Mouse (Mus musculus) R1 (cell line): ENCODE data around the gene Akr1c21.

Source experiments
- DNase-seq: peaks from one replicate; pipeline ENCODE4 v3.0.0-alpha.2; 2018; ENCODE audit warnings: low read depth, low spot score

The Akr1c21 gene

GRCm38 (mm10) chr13:4573871-4574270 is at the start of gene Akr1c21:
Gene Akr1c21 (plus strand): TSS chr13:4574075.
- DNase-seq, result no peak

GRCm38 (mm10) chr13:4559143-4559542 is 14.7 kb upstream of the Akr1c21 start:
- peak; percentile 90 for DNase-seq

DNA sequence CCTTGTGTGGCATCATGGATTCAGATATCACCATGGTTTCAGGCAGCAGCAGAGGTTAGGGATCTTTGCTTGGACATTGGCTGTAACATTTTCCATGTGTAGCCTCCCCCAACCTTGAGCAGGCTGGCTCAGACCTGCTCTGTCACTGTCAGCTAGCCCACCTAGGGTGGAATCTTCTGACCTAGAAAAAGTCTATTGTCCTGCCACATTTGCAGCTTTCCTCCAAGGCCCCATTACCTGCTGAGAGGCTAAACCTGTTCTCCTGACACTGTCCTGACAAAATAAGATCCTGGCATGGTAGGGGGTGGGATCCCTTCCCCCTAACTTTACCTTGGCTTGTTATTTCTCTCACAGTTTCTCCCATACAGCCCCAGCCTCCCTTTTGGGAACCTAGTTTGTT is 13.4 kb upstream of the Akr1c21 start:
- peak; percentile 92 for DNase-seq

GRCm38 (mm10) chr13:4565996-4566395 is 7.9 kb upstream of the Akr1c21 start:
- DNase-seq, result peak; percentile 71

DNA sequence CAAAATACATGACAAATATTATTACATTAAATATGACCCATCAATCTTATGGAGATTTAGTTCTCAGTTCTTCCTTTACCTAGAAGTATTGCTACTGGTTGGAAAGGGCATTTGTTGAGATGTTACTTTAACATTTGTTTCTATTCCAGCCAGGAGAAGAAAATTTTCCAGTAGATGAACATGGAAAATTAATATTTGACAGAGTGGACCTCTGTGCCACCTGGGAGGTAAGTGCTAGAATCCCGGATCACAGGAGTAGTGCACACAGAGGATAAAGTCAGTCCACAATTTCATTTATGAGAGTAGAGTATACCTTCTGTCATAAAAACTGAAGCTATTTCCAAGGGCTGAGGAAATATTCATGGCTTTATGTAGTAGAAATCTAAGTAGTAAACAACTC is 3.0 kb downstream of the Akr1c21 start:
- DNase-seq, result no peak

GRCm38 (mm10) chr13:4603431-4603830 is 29.6 kb downstream of the Akr1c21 start:
- DNase-seq, result peak; percentile 31

DNA sequence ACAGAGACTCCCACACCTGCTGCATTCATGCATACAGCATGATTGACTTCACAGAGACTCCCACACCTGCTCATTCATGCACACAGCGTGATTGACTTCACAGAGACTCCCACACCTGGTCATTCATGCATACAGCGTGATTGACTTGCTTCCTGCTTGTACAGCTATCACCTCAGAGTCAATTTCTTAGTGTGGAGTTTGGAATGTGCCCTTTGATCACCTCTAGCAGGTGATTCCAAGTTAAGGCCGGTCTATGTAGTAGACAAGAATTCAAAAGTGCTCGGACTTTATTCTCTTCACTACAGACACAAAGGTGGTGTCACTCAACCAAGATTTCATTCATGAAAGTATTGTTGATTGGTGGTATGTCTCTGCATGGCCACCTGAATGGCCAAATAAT is 32.9 kb downstream of the Akr1c21 start:
- peak; percentile 7 for DNase-seq

GRCm38 (mm10) chr13:4608530-4608929 is 34.7 kb downstream of the Akr1c21 start:
- DNase-seq, result no peak

DNA sequence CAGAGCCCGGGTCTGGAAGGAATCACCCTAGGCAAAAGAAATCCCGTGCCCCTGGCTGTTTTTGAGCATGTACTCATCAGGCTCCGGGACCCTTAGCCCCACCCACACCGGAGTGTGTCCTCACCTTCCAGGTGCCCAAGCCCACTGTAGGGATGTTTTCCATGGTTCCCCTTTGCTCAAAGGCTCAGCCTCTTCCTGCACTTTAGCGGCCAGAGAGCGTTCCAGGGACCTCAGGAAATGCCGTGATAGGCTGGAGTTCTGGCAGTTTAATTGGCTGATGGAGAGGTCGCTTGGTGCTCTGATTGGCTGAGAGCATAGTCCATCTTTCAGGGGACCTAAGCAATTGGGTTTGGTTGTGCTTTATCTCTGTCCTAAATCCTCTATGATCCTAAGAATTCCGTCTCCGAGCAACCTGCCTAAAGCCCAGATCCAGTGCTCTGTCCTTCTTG is 35.1 kb downstream of the Akr1c21 start, which contains the start of gene Akr1e1:
Gene Akr1e1, minus strand, starts transcription at position 214 of the 449 bp plus-strand sequence.
- peak; percentile 98 for DNase-seq

DNA sequence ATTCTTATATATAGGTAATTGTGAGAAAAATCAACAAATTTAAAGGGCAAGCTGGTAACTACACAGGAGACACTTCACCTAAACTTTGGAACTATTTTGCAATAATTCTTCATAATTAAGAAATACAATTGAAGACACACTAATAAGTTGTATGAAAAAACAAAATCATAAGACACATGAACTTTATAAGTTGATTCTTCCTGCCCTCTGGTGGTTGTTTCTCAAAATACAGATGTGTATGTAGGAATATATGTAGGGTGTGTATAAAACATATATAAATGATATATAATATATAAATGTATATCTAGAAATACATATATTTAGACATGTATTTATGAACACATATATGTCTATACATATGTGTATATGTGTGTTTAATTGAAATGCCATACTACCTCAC is 37.0 kb downstream of the Akr1c21 start:
- peak; percentile 18 for DNase-seq
